Mouse (Mus musculus) CH12.LX (cell line): ENCODE results near the gene Vdr. TPM values are rescaled to one million over a fixed set of nuclear protein-coding genes. Genes with fewer than 3 reads are reported as not detected.

Experiments
- DNase-seq: peaks from one replicate; pipeline ENCODE4 v3.0.0-alpha.2; 2013; ENCODE audit errors: extremely low read depth
- H3K27ac ChIP-seq: 2 replicates; pipeline ENCODE4 v1.5.1; 2012; ENCODE audit warnings: low read depth, mild to moderate bottlenecking, control low read depth, moderate library complexity; ENCODE audit not compliant: insufficient read depth
- H3K27me3 ChIP-seq: replicated peaks from 2 replicates; pipeline ENCODE3; 2012; ENCODE audit warnings: inconsistent platforms
- H3K36me3 ChIP-seq, 2 experiments: replicated peaks in 1 of 2; 2 replicates each; pipeline versions ENCODE3 to v1.6.1; 2012; ENCODE audit warnings: inconsistent platforms in 1 of 2, low read length in 1 of 2, mild to moderate bottlenecking in 1 of 2, mixed read lengths in 1 of 2, moderate library complexity in 1 of 2; ENCODE audit not compliant: control insufficient read depth in 1 of 2, insufficient read depth in 1 of 2
- H3K4me1 ChIP-seq, 2 experiments: 2 replicates each; pipeline ENCODE4 v1.6.1; 2012; ENCODE audit warnings: inconsistent platforms in 1 of 2, moderate library complexity in 1 of 2; ENCODE audit not compliant: insufficient read depth in 2 of 2, control insufficient read depth in 1 of 2
- H3K4me2 ChIP-seq: 2 replicates; pipeline ENCODE4 v1.6.1; 2012; ENCODE audit warnings: low read depth, mild to moderate bottlenecking, control low read depth; ENCODE audit not compliant: poor library complexity, insufficient read depth, severe bottlenecking
- H3K4me3 ChIP-seq, 3 experiments: fragments of 150-350 bp in 1 of 3; sonication (generic) in 1 of 3; replicated peaks in 1 of 3; 2 replicates each; pipeline versions ENCODE3 to v1.5.1; 2011 to 2012; ENCODE audit warnings: low read depth in 2 of 3, low read length in 2 of 3, mild to moderate bottlenecking in 2 of 3, moderate library complexity in 2 of 3, control low read depth in 1 of 3, improper control_type of control experiment in 1 of 3, inconsistent platforms in 1 of 3, mixed read lengths in 1 of 3; ENCODE audit not compliant: poor library complexity in 1 of 3
- H3K79me2 ChIP-seq: replicated peaks from 2 replicates; pipeline ENCODE4 v1.6.1; 2012; ENCODE audit warnings: mild to moderate bottlenecking, moderate library complexity; ENCODE audit not compliant: control insufficient read depth, poor library complexity, insufficient read depth, severe bottlenecking; ENCODE audit errors: extremely low read depth
- H3K9ac ChIP-seq: 2 replicates; pipeline ENCODE4 v1.6.1; 2012; ENCODE audit warnings: low read depth, mild to moderate bottlenecking, control low read depth, moderate library complexity; ENCODE audit not compliant: insufficient read depth
- H3K9me3 ChIP-seq: replicated peaks from 2 replicates; pipeline ENCODE3; 2012; ENCODE audit warnings: low read length, inconsistent platforms, mixed read lengths
- CHD2 ChIP-seq: IDR thresholded peaks from 2 replicates; pipeline ENCODE4 v1.6.1; 2011; ENCODE audit warnings: low read length, improper control_type of control experiment
- CTCF ChIP-seq, 2 experiments: IDR thresholded peaks in 1 of 2; conservative IDR thresholded peaks in 1 of 2; 2 replicates each; pipeline ENCODE4 v1.5.1; 2011 to 2012; ENCODE audit warnings: low read depth in 2 of 2, low read length in 2 of 2, improper control_type of control experiment in 1 of 2, inconsistent platforms in 1 of 2, mild to moderate bottlenecking in 1 of 2, moderate library complexity in 1 of 2
- EP300 ChIP-seq: IDR thresholded peaks from 2 replicates; pipeline ENCODE4 v1.6.1; 2011; ENCODE audit warnings: low read length, improper control_type of control experiment
- HCFC1 ChIP-seq: IDR thresholded peaks from 2 replicates; pipeline ENCODE4 v1.6.1; 2012; ENCODE audit warnings: low read depth, mild to moderate bottlenecking, inconsistent platforms, low read length, improper control_type of control experiment
- MEF2A ChIP-seq: IDR thresholded peaks from 2 replicates; pipeline ENCODE4 v1.6.1; 2014; ENCODE audit warnings: low read depth, mild to moderate bottlenecking, inconsistent platforms, low read length, improper control_type of control experiment, borderline replicate concordance
- MYC ChIP-seq: IDR thresholded peaks from 2 replicates; pipeline ENCODE4 v1.6.1; 2011; ENCODE audit warnings: low read depth, mild to moderate bottlenecking, improper control_type of control experiment, low read length
- POLR2A ChIP-seq: IDR thresholded peaks from 2 replicates; pipeline ENCODE4 v1.6.1; 2011; ENCODE audit warnings: low read depth, mild to moderate bottlenecking, improper control_type of control experiment, low read length
- SMC3 ChIP-seq: IDR thresholded peaks from 2 replicates; pipeline ENCODE4 v1.6.1; 2011; ENCODE audit warnings: low read depth, low read length, improper control_type of control experiment
- TCF12 ChIP-seq: IDR thresholded peaks from 2 replicates; pipeline ENCODE4 v1.6.1; 2014; ENCODE audit warnings: low read depth, mild to moderate bottlenecking, inconsistent platforms, low read length, improper control_type of control experiment
- UBTF ChIP-seq: IDR thresholded peaks from 2 replicates; pipeline ENCODE4 v1.6.1; 2012; ENCODE audit warnings: low read depth, mild to moderate bottlenecking, inconsistent platforms, low read length, improper control_type of control experiment, moderate library complexity
- dilution Hi-C: fragments of 300-500 bp; cut with MboI; formaldehyde crosslinking; loops from 2 replicates; pipeline ENCODE4 v1.14.3; 2020; ENCODE audit warnings: low sequenced_read_pairs; ENCODE audit not compliant: extremely low pct_unique_long_range_greater_than_20kb, extremely low pct_ligation_motif_present
- in situ Hi-C: fragments of 300-500 bp; cut with MboI; formaldehyde crosslinking; loops from 3 replicates; pipeline ENCODE4 v1.14.3; 2019; ENCODE audit warnings: low sequenced_read_pairs, low pct_ligation_motif_present, low pct_unique_long_range_greater_than_20kb, mixed read lengths
- polyA plus RNA-seq: library from polyadenylated mRNA; unstranded; fragments of >175 nt; gene quantifications from 2 replicates; pipeline ENCODE4 v1.2.1, GENCODE M21; 2012; ENCODE audit warnings: low read depth; ENCODE audit not compliant: insufficient read length
- total RNA-seq, 2 experiments: library from RNA; depleted of rRNA; stranded (reverse); fragments of 300-350 nt in 1 of 2; fragments of >200 nt in 1 of 2; gene quantifications; 2 replicates each; pipeline ENCODE4 v1.2.3; 2012 to 2014

Gene Vdr
- total and polyA plus RNA-seq, 3 experiments: 0.52 to 1.7 (median 0.68) TPM

- 0 out of 2 replicates have a peak, but pooled peaks have one; percentile 18 for TF ChIP-seq MEF2A
- TF ChIP-seq UBTF: peak; percentile 93
- no peak for TF ChIP-seq HCFC1
- TF ChIP-seq CTCF (conservative IDR thresholded peaks at IDR 0.05 in 1 of 2, IDR thresholded peaks at IDR 0.05 in 1 of 2; ENCODE audit: low read depth in 2 of 2, low read length in 2 of 2): no peak
- 0 out of 2 replicates have a peak, but pooled peaks have one; percentile 33 for TF ChIP-seq TCF12
- no peak for TF ChIP-seq POLR2A
- no peak for TF ChIP-seq CHD2
- dilution Hi-C loops: no loop called here
- peak overlapping the region; percentile 45 for H3K27ac ChIP-seq
- no peaks in the 10 kb centered on the region for H3K9me3 ChIP-seq
- H3K4me1 ChIP-seq: peaks cover 29 to 50% of the 10 kb centered on the region in 2 experiments
- H3K79me2 ChIP-seq: peaks cover 39% of the 10 kb centered on the region
- H3K36me3 ChIP-seq: no peaks in the 10 kb centered on the region
- H3K4me2 ChIP-seq: peak overlapping the region; percentile 87
- in situ Hi-C loops: loop anchor here (25.0 kb wide), 1 partner anchor 369 kb away; no protein-coding TSS in a partner anchor
- no peak for DNase-seq
- peak overlapping the region; percentile 65 to 92 (median 68) for H3K4me3 ChIP-seq
- peaks cover 3% of the 10 kb centered on the region for H3K27me3 ChIP-seq
- H3K9ac ChIP-seq: peak overlapping the region; percentile 84
Observed at GRCm38 (mm10) chr15:97830788-97831241, 79.6 kb downstream of the Vdr start.

GRCm38 (mm10) chr15:97830253-97830787 lies 80.1 kb downstream of the Vdr start:
- Histone ChIP-seq H3K4me3 (peak overlapping the region; percentile 65 to 92 (median 68)), H3K4me2 (peak overlapping the region; percentile 87)

GRCm38 (mm10) chr15:97829432-97829831 lies 81.0 kb downstream of the Vdr start:
- Histone ChIP-seq H3K4me1 (peaks cover 29 to 61% of the 10 kb centered on the region in 2 experiments), H3K9ac (peak overlapping the region; percentile 84), H3K4me2 (peak overlapping the region; percentile 87), H3K79me2 (peaks cover 39% of the 10 kb centered on the region), H3K4me3 (peak overlapping the region; percentile 65 to 92 (median 68)), H3K36me3 (no peaks in the 10 kb centered on the region), H3K9me3 (no peaks in the 10 kb centered on the region), H3K27ac (peak overlapping the region; percentile 80), H3K27me3 (peaks cover 3% of the 10 kb centered on the region)
- TF ChIP-seq UBTF (0 out of 2 replicates have a peak, but pooled peaks have one; percentile 6), CTCF (conservative IDR thresholded peaks at IDR 0.05 in 1 of 2, IDR thresholded peaks at IDR 0.05 in 1 of 2; ENCODE audit: low read depth in 2 of 2, low read length in 2 of 2) (peak in 1 of 2 experiments; percentile 31; a peak in 2 of 4 replicates), EP300 (no peak), SMC3 (peak; percentile 38), MYC (no peak)
- DNase-seq: no peak
- in situ Hi-C loops: loop anchor here (25.0 kb wide), 1 partner anchor 367 kb away; no protein-coding TSS in a partner anchor
- dilution Hi-C loops: no loop called here

More at GRCm38 (mm10) chr15:97830253-97830787, 80.1 kb downstream of the Vdr start:
- in situ Hi-C loops (loop anchor here (25.0 kb wide), 1 partner anchor 368 kb away; no protein-coding TSS in a partner anchor), dilution Hi-C loops (no loop called here)
- no peak for TF ChIP-seq POLR2A
- no peaks in the 10 kb centered on the region for H3K9me3 ChIP-seq
- H3K4me1 ChIP-seq: peaks cover 29 to 55% of the 10 kb centered on the region in 2 experiments
- no peak for DNase-seq
- peaks cover 39% of the 10 kb centered on the region for H3K79me2 ChIP-seq
- peaks cover 3% of the 10 kb centered on the region for H3K27me3 ChIP-seq
- H3K9ac ChIP-seq: peak overlapping the region; percentile 84
- H3K27ac ChIP-seq: peak overlapping the region; percentile 80
- no peaks in the 10 kb centered on the region for H3K36me3 ChIP-seq
